Mouse (Mus musculus) E14TG2a.4 (cell line): ENCODE measurements at regions not wholly inside any gene's neighbourhood (a gene's known extent, or its start where the extent isn't known, plus 50 kb on each side); places are given as distances from the start of the nearest gene placed in this dataset.

ENCODE experiments used
- CTCF ChIP-seq: conservative IDR thresholded peaks from 2 replicates; pipeline ENCODE4 v1.5.1; 2014; ENCODE audit warnings: low read length
- NANOG ChIP-seq: IDR thresholded peaks from 2 replicates; pipeline ENCODE4 v1.6.1; 2014; ENCODE audit warnings: borderline replicate concordance, low read length, mixed read lengths

DNA sequence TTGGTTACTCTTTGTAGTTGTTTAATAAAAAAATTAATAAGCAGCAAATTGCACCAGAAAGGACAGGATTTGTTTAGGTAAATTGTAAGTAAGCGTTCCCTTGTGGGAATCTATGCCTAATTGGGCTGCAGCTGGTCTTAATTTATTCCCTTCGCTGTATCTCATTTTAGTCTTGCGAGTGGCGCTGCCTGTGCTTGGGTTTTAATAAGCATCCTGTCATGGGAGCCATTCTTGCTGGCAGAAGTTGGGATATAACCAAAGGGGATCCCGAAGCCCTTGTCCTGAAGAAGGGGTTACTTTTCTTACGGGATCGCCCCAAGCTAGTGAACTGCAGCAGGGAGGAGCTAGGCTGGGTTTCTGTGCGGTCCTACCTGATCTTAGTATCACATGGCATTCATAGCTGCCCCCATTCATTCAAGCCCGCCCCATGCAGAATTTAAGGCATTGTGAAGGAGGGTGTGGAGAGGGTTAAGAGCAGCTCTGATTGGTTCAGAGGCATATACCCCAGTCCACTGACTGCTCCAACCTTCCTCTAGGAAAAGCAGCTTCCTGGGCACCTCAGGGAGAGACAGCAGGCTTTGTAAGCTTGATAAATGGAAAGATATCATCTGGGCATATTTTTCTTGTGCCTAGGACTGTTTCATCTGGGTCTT, 96.4 kb upstream of the Tmem260 start:
- TF ChIP-seq CTCF = no peak
- TF ChIP-seq NANOG = no peak
